Mouse (Mus musculus): ENCODE measurements around the gene Mtor. TPM values are rescaled to one million over a fixed set of nuclear protein-coding genes. Genes with fewer than 3 reads are reported as not detected.

Gene Mtor
- total RNA-seq, 2 experiments from 2014 or later: 49.8 to 51.4 TPM

GRCm38 (mm10) chr4:148487841-148488240 lies 39.4 kb downstream of the Mtor start:
- DNase-seq: no peak

- no peak for DNase-seq
Measured at GRCm38 (mm10) chr4:148490502-148490901, 42.1 kb downstream of the Mtor start.

- no peak for DNase-seq
Measured at GRCm38 (mm10) chr4:148491448-148491847, 43.0 kb downstream of the Mtor start.

GRCm38 (mm10) chr4:148495160-148495559 lies 46.7 kb downstream of the Mtor start:
- no peak for DNase-seq

GRCm38 (mm10) chr4:148495874-148496689 lies 47.7 kb downstream of the Mtor start:
- no peak for DNase-seq

GRCm38 (mm10) chr4:148500410-148500867 lies 52.0 kb downstream of the Mtor start, which contains the start of gene Angptl7:
Gene Angptl7 (minus strand): TSS chr4:148500460.
- peak; percentile 33 to 52 for DNase-seq

- peak; percentile 74 to 78 for DNase-seq
Measured at GRCm38 (mm10) chr4:148504497-148504959, 56.1 kb downstream of the Mtor start.

GRCm38 (mm10) chr4:148507585-148507984 lies 59.2 kb downstream of the Mtor start:
- DNase-seq: no peak

- no peak for DNase-seq
Measured at GRCm38 (mm10) chr4:148508084-148508849, 59.9 kb downstream of the Mtor start.

GRCm38 (mm10) chr4:148509450-148510084 lies 61.2 kb downstream of the Mtor start:
- no peak for DNase-seq

- peak; percentile 56 to 78 for DNase-seq
Measured at GRCm38 (mm10) chr4:148510691-148511090, 62.3 kb downstream of the Mtor start.

GRCm38 (mm10) chr4:148511334-148511733 lies 62.9 kb downstream of the Mtor start:
- DNase-seq: no peak

- DNase-seq: peak; percentile 48 to 60
Measured at GRCm38 (mm10) chr4:148513021-148513559, 64.7 kb downstream of the Mtor start.

- DNase-seq: no peak
Measured at GRCm38 (mm10) chr4:148515313-148515712, 66.9 kb downstream of the Mtor start.

GRCm38 (mm10) chr4:148517809-148518208 lies 69.4 kb downstream of the Mtor start:
- DNase-seq: no peak

- DNase-seq: no peak
Measured at GRCm38 (mm10) chr4:148518235-148518795, 69.9 kb downstream of the Mtor start.

GRCm38 (mm10) chr4:148523538-148523937 lies 75.1 kb downstream of the Mtor start:
- DNase-seq: no peak

GRCm38 (mm10) chr4:148527158-148527910 lies 78.9 kb downstream of the Mtor start:
- DNase-seq: peak; percentile 42 to 68

GRCm38 (mm10) chr4:148530351-148530750 lies 81.9 kb downstream of the Mtor start:
- no peak for DNase-seq

GRCm38 (mm10) chr4:148530778-148531177 lies 82.4 kb downstream of the Mtor start:
- DNase-seq: peak in 1 of 2 experiments; percentile 37

- no peak for DNase-seq
Measured at GRCm38 (mm10) chr4:148531341-148531740, 82.9 kb downstream of the Mtor start.
